Mouse (Mus musculus): ENCODE results near the gene Fam189b.

DNA sequence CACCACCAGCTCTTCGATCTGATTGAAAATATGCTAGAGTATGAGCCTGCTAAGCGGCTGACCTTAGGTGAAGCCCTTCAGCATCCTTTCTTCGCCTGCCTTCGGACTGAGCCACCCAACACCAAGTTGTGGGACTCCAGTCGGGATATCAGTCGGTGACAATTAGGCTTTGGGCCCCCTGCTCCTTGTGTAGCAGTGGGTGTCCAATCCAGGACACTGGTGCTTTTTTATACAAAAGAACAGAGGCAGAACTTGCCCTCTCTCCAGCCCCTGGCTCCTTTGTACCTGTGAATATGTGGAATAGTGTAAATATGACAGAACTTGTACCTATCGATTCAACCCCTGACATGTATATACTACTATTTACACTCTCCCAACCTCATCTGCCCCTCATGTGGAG, 6.5 kb upstream of the Fam189b start:
- no peak for TF ChIP-seq CTCF (IDR thresholded peaks at IDR 0.05)
- no peak for TF ChIP-seq POLR2A (IDR thresholded peaks at IDR 0.05; ENCODE audit: insufficient read depth, low read depth, low read length)
- TF ChIP-seq EP300 (IDR thresholded peaks at IDR 0.05; ENCODE audit: insufficient read depth, low read depth, low read length): no peak
